Mouse (Mus musculus) testis, adult 2 months (tissue): ENCODE results near the gene Adi1.

Experiments used
- CTCF ChIP-seq: fragments of 200-500 bp; IDR thresholded peaks from 2 replicates; pipeline ENCODE4 v1.5.1; 2012; ENCODE audit warnings: low read depth, mild to moderate bottlenecking, inconsistent platforms, low read length, moderate library complexity; ENCODE audit not compliant: control insufficient read depth, insufficient read depth, insufficient replicate concordance
- POLR2A ChIP-seq: fragments of 200-500 bp; IDR thresholded peaks from 2 replicates; pipeline ENCODE4 v1.6.1; 2012; ENCODE audit warnings: low read depth, mild to moderate bottlenecking, inconsistent platforms, low read length, moderate library complexity; ENCODE audit not compliant: control insufficient read depth

- TF ChIP-seq CTCF (no peak), POLR2A (no peak)
Observed at GRCm38 (mm10) chr12:28662628-28663027, 12.4 kb upstream of the Adi1 start.
